Mouse (Mus musculus) thymus, adult 2 months (tissue): Measurements from ENCODE around the gene Igf1. TPM values are rescaled to one million over a fixed set of nuclear protein-coding genes. Genes with fewer than 3 reads are reported as not detected.

Experiments used
- DNase-seq: peaks from one replicate; pipeline ENCODE4 v3.0.0; 2021
- H3K27ac ChIP-seq: fragments of 200-500 bp; 2 replicates; pipeline ENCODE4 v1.5.1; 2012; ENCODE audit warnings: low read length, control low read depth; ENCODE audit not compliant: control insufficient read depth, insufficient read depth
- H3K27me3 ChIP-seq: fragments of 200-500 bp; 2 replicates; pipeline ENCODE4 v1.6.1; 2012; ENCODE audit warnings: mild to moderate bottlenecking, low read length, moderate library complexity, mixed read lengths; ENCODE audit not compliant: control insufficient read depth, insufficient read depth
- H3K36me3 ChIP-seq: fragments of 200-500 bp; 2 replicates; pipeline ENCODE4 v1.6.1; 2012; ENCODE audit warnings: mild to moderate bottlenecking, low read length, moderate library complexity; ENCODE audit not compliant: control insufficient read depth, insufficient read depth
- H3K4me1 ChIP-seq: fragments of 200-500 bp; replicated peaks from 2 replicates; pipeline ENCODE4 v1.6.1; 2012; ENCODE audit warnings: low read length; ENCODE audit not compliant: control insufficient read depth, insufficient read depth
- H3K4me3 ChIP-seq: fragments of 200-500 bp; 2 replicates; pipeline ENCODE4 v1.5.1; 2012; ENCODE audit warnings: mild to moderate bottlenecking, low read length, control low read depth, moderate library complexity; ENCODE audit not compliant: control insufficient read depth, insufficient read depth
- CTCF ChIP-seq: fragments of 200-500 bp; IDR thresholded peaks from 2 replicates; pipeline ENCODE4 v1.5.1; 2012; ENCODE audit warnings: mild to moderate bottlenecking, control low read depth, low read length, moderate library complexity, borderline replicate concordance; ENCODE audit not compliant: control insufficient read depth, poor library complexity, insufficient read depth; ENCODE audit errors: extremely low read depth
- POLR2A ChIP-seq: fragments of 200-500 bp; IDR thresholded peaks from 2 replicates; pipeline ENCODE4 v1.6.1; 2012; ENCODE audit warnings: mild to moderate bottlenecking, low read length, control low read depth, moderate library complexity; ENCODE audit not compliant: control insufficient read depth, poor library complexity, insufficient read depth; ENCODE audit errors: extremely low read depth
- WGBS: fragments of 180-500 bp; shearing (Covaris S2); methylation state at CpG from one replicate; pipeline ENCODE4 v1.1.7; 2018; 5-methylcytosine and 5-hydroxymethylcytosine counted together
- polyA plus RNA-seq: library from polyadenylated mRNA; depleted of rRNA; stranded (reverse); fragments of >200 nt; gene quantifications from 2 replicates; pipeline ENCODE4 v1.2.3, GENCODE M21; 2012

The Igf1 gene
- polyA plus RNA-seq, 1 experiment = 59.2 TPM

DNA sequence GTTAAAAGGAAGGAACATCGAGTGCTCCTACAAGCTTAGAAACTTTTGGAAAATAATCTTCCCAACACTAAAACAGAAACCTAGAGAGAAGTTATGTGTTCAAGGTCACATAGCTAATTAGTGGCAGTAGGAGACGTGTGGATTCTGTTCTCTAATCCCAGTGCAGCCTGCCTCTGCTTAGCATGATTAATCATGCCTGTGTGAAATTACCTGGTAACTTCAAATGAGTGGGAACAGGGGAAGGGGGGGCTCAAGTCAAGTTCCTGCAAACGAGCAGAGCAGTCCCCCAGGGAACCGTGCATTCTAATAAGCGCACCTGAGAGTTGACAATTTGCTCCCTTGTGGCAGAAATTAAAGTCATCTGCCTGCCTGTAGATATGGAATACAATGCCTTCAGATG lies 14.8 kb downstream of the Igf1 start:
- H3K27me3 ChIP-seq = no peaks in the 10 kb centered on the region
- no peak overlapping the region for H3K27ac ChIP-seq
- no peak overlapping the region for H3K4me3 ChIP-seq
- DNase-seq = no peak
- no peaks in the 10 kb centered on the region for H3K4me1 ChIP-seq
- WGBS = 81% methylated on average over 5 of the region's 5 CpGs
- no peak for TF ChIP-seq CTCF
- TF ChIP-seq POLR2A = no peak
- no peaks in the 10 kb centered on the region for H3K36me3 ChIP-seq

DNA sequence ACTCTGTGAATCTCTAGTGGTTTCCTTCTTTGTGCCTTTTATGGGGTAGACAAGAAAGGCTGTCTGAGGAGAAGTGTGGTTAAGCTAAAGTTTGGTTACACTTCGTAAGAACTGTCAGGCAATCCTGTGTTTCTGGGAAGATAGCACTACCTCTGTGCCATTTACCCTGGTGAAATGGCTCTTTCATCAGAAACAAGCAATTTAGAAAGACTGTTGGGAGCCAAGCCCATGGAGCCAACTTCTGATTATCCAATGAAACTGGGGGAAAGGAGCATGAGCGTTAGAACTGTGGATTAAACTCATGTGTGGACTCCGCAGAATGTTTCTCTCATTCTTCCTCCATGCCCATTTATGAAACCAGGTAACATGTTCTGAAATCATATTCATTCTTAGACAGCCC lies 15.5 kb downstream of the Igf1 start:
- Histone ChIP-seq H3K4me1 (no peaks in the 10 kb centered on the region), H3K4me3 (no peak overlapping the region), H3K27me3 (no peaks in the 10 kb centered on the region), H3K27ac (no peak overlapping the region), H3K36me3 (no peaks in the 10 kb centered on the region)
- no peak for TF ChIP-seq POLR2A
- TF ChIP-seq CTCF = no peak
- no peak for DNase-seq
- 76% methylated on average over 3 of the region's 3 CpGs for WGBS

DNA sequence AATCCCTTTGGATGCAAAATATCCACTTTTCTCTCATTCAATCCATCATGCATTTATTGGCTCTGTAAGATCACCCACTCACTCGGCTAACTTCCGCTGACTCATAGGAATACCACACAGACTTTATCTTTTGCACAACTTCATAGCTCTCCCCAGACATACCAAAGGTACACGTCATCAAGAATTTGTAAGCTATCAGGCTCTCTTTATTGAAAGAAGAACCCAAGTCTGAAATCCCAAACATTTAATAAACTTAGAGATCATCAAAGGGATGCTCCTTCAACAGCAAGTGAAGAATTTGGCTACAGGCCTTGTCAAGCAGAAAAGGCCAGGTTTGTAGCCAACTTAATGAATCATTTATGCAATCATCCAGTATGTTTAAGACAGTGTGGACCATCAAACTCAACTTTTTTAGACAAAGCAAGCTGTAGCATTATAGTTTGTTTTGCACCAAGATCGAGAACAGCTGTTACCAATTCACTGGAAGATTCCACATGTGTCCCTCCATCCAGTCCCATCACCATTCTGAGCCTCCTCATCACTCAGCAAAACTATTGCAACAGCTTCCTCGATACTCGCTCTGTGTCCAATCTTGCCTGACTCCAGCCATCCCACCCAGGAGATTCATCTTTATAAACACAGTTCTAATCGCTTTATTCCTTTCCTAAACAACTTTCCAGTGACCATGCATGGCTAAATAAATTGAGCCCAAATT lies 22.2 kb downstream of the Igf1 start:
- no peak for TF ChIP-seq POLR2A
- H3K4me1 ChIP-seq = no peaks in the 10 kb centered on the region
- H3K27ac ChIP-seq = no peak overlapping the region
- 93% methylated on average over 7 of the region's 7 CpGs for WGBS
- H3K36me3 ChIP-seq = no peaks in the 10 kb centered on the region
- no peak overlapping the region for H3K4me3 ChIP-seq
- DNase-seq = no peak
- H3K27me3 ChIP-seq = no peaks in the 10 kb centered on the region

DNA sequence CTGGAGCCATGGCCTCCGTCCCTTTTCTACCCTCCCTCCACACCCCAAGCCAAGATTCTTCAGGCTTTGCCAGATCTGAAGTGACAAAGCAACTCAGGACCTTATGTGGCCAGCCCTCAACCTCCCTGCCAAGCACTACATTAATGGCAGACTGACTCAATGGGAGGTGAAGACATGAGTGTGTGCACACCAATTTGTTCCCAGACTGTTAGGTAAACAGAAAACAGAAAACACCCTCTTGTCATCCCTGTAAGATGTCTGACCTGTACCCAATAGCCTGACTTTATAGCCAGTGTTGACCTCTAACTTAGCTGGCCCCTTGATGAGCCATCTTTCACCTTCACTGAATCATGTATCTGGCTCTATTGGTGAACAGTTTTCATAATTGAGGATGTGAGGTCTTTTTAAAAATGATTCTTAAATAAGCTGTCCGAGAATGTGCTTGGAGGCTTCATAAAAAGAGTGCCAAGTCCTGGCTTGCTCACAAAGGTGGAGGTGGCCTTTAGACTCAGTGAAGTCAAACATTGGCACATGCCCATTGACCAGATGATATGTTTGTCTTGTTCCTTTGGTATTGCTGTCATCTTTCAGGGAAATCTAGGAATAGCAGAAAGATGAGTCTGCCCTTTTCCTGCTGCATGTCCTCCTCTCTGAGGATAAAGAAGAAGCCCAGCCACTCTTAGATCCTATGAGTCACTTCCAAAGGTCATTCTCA lies 27.4 kb downstream of the Igf1 start:
- no peak for DNase-seq
- no peak for TF ChIP-seq POLR2A
- TF ChIP-seq CTCF = no peak
- Histone ChIP-seq H3K36me3 (no peaks in the 10 kb centered on the region), H3K27ac (no peak overlapping the region), H3K4me3 (no peak overlapping the region), H3K27me3 (no peaks in the 10 kb centered on the region), H3K4me1 (no peaks in the 10 kb centered on the region)
- WGBS = 92% methylated on average over 2 of the region's 2 CpGs

DNA sequence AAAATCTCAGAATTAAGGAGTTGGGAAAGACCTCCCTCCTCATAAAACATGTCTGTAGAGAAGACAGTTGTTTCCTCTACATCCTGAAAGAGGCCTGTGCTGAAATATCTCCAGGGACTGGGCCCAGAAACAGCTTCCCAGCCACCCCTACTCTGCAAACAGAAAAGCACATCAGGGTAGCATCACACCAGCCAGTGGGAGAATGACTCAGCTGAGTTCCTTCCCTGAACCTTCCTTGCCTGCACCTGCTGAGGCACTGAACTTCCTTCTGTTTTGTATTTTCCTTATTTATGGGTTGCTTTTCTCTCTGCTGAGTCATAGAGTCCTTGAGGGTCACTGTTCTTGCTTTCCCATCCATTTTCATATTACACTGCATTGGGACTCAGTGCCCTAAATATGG lies 31.8 kb downstream of the Igf1 start:
- TF ChIP-seq CTCF = no peak
- no peak for TF ChIP-seq POLR2A
- no peaks in the 10 kb centered on the region for H3K36me3 ChIP-seq
- H3K27me3 ChIP-seq = no peaks in the 10 kb centered on the region
- H3K27ac ChIP-seq = no peak overlapping the region
- H3K4me3 ChIP-seq = no peak overlapping the region
- no peaks in the 10 kb centered on the region for H3K4me1 ChIP-seq
- no peak for DNase-seq

DNA sequence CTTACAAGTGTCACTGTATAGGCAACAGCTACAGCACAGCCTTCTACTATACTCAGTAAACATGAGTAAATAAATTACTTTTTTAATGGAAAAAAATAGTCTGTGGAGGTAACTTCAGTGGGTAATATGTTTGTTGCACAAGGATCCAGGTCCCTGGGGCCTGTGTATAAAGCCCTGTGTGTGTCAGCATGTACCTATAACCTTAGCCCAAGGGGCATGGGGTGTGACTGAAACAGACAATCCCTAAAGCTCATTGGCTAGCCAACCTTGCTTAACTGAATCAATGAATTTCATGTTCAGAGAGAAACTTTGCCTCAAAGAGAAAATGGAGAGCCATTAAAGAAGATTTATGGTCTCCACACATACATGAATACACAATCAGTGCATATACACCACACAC lies 34.2 kb downstream of the Igf1 start:
- Histone ChIP-seq H3K27me3 (no peaks in the 10 kb centered on the region), H3K4me1 (no peaks in the 10 kb centered on the region), H3K27ac (no peak overlapping the region), H3K36me3 (no peaks in the 10 kb centered on the region), H3K4me3 (no peak overlapping the region)
- no peak for TF ChIP-seq POLR2A
- DNase-seq = no peak

DNA sequence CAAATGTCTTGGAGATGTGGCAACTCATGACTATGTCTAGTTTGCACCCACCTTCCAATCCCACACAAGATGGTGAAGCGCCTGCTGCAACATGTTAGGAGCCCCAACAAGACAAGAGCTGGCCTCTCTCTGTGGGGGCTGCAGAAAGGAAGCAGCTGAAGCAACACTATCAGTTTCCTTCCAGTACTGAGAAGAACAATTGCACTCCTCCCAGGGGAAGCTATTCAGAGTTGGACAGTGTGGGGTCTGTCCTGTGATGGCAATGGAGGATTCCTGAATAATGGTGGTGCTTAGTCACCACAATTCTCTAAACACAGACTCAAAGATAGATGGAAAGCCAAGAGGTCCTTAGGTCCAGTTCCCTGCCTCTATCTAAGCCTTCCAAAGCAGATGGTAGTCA lies 35.2 kb downstream of the Igf1 start:
- Histone ChIP-seq H3K27me3 (no peaks in the 10 kb centered on the region), H3K36me3 (no peaks in the 10 kb centered on the region), H3K4me1 (no peaks in the 10 kb centered on the region), H3K4me3 (no peak overlapping the region), H3K27ac (no peak overlapping the region)
- 100% methylated on average over 1 of the region's 1 CpGs for WGBS
- TF ChIP-seq POLR2A (no peak), CTCF (no peak)
- DNase-seq = no peak
